Mouse (Mus musculus) stomach, postnatal 0 days (tissue): ENCODE measurements around the gene Dpp10. TPM values are rescaled to one million over a fixed set of nuclear protein-coding genes. Genes with fewer than 3 reads are reported as not detected.

ENCODE experiments used
- ATAC-seq: fragments of 200-750 bp; cut with Nextera tagmentation; 2 replicates; pipeline ENCODE4 v1.8.0; 2017; ENCODE audit not compliant: low FRiP score, low TSS enrichment
- DNase-seq: peaks from one replicate; pipeline ENCODE4 v3.0.0-alpha.2; 2016; ENCODE audit warnings: low spot score
- H3K27ac ChIP-seq: fragments of 300-500 bp; sonication (generic); replicated peaks from 2 replicates; pipeline ENCODE4 v1.5.1; 2014; ENCODE audit warnings: mild to moderate bottlenecking, control low read depth
- H3K27me3 ChIP-seq: fragments of 300-500 bp; sonication (generic); 2 replicates; pipeline ENCODE4 v1.6.1; 2014; ENCODE audit warnings: low read length; ENCODE audit not compliant: control insufficient read depth, insufficient read depth
- H3K36me3 ChIP-seq: fragments of 300-500 bp; sonication (generic); 2 replicates; pipeline ENCODE4 v1.6.1; 2014; ENCODE audit warnings: low read length, mixed read lengths; ENCODE audit not compliant: control insufficient read depth, insufficient read depth
- H3K4me1 ChIP-seq: fragments of 300-500 bp; sonication (generic); replicated peaks from 2 replicates; pipeline ENCODE4 v1.6.1; 2014; ENCODE audit warnings: antibody characterized with exemption; ENCODE audit not compliant: control insufficient read depth, insufficient read depth
- H3K4me2 ChIP-seq: fragments of 300-500 bp; sonication (generic); replicated peaks from 2 replicates; pipeline ENCODE4 v1.6.1; 2014; ENCODE audit warnings: low read depth, mild to moderate bottlenecking, control low read depth, moderate library complexity
- H3K4me3 ChIP-seq: fragments of 300-500 bp; sonication (generic); 2 replicates; pipeline ENCODE4 v1.5.1; 2014; ENCODE audit warnings: low read depth, low read length, control low read depth
- H3K9ac ChIP-seq: fragments of 300-500 bp; sonication (generic); 2 replicates; pipeline ENCODE4 v1.6.1; 2014; ENCODE audit warnings: mild to moderate bottlenecking, low read length, control low read depth, mixed read lengths
- H3K9me3 ChIP-seq: fragments of 300-500 bp; sonication (generic); 2 replicates; pipeline ENCODE4 v1.6.1; 2016; ENCODE audit warnings: low read length; ENCODE audit not compliant: control insufficient read depth
- CTCF ChIP-seq: IDR thresholded peaks from 2 replicates; pipeline ENCODE4 v1.5.1; 2016; ENCODE audit warnings: antibody characterized with exemption, low read depth, mild to moderate bottlenecking, moderate library complexity
- EP300 ChIP-seq: optimal IDR thresholded peaks from 2 replicates; pipeline ENCODE3; 2016; ENCODE audit warnings: antibody characterized with exemption
- WGBS: fragments of 180-500 bp; shearing (Covaris S2); extraction: QIAGEN DNeasy Blood & Tissue Kit; methylation state at CpG from one replicate; pipeline ENCODE4 v1.1.7; 2014; 5-methylcytosine and 5-hydroxymethylcytosine counted together
- polyA plus RNA-seq: library from polyadenylated mRNA; unstranded; fragments of >200 nt; fragmentation: Nextera tagmentation; extraction: Ambion mirVana; gene quantifications from 2 replicates; pipeline ENCODE4 v1.2.1, GENCODE M21; 2015

Dpp10 gene
- polyA plus RNA-seq, 1 experiment from 2014 or later: 0.75 TPM

DNA sequence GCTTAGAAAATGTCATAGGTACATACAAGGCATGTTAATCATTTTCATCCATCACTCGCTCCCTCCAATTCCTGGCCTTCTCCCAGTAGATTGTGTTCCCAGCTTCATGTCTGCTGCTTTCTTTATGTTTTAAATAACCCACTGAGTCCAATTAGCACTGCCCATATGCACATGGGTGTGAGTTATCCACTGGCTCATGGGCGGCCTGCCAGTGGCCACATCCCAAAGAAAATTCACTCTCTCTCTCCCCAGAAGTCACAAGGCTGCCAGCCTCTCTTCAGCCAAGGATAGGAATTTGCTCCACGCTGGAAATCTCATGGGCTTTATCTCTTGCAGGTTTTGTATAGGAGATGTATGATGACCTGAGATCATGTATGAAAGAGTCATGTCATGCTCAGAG, 338.1 kb downstream of the Dpp10 start:
- Histone ChIP-seq H3K4me3 (no peak overlapping the region), H3K9me3 (no peaks in the 10 kb centered on the region), H3K27ac (no peak overlapping the region), H3K27me3 (no peaks in the 10 kb centered on the region), H3K4me1 (no peaks in the 10 kb centered on the region), H3K36me3 (no peaks in the 10 kb centered on the region), H3K9ac (no peak overlapping the region), H3K4me2 (no peak overlapping the region)
- 76% methylated on average over 3 of the region's 3 CpGs for WGBS
- TF ChIP-seq EP300 (no peak), CTCF (no peak)
- ATAC-seq: no peak
- DNase-seq: no peak

DNA sequence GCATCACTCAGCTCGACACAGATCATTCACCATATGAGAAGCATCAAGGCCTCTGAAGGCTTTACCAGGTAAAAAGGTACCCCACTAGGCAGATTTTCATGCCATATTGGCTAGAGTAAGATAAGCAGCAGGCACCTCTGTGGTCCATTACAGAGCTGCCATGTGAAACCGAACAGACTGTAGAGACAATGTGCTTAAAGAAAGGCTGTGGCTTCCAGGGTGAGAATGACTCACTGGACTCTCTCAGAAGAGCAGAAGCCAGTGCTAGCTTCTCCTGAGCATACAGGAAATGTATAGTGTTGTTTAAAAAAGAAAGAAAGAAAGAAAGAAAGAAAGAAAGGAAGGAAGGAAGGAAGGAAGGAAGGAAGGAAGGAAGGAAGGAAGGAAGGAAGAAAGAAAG, 386.9 kb downstream of the Dpp10 start:
- Histone ChIP-seq H3K4me3 (no peak overlapping the region), H3K36me3 (no peaks in the 10 kb centered on the region), H3K27me3 (no peaks in the 10 kb centered on the region), H3K9me3 (no peaks in the 10 kb centered on the region), H3K27ac (no peak overlapping the region), H3K4me1 (no peaks in the 10 kb centered on the region), H3K9ac (no peak overlapping the region), H3K4me2 (no peak overlapping the region)
- WGBS: 47% methylated on average over 2 of the region's 2 CpGs
- TF ChIP-seq EP300 (no peak), CTCF (no peak)
- ATAC-seq: no peak
- no peak for DNase-seq

GRCm38 (mm10) chr1:123656607-123657006, 388.8 kb downstream of the Dpp10 start:
- no peaks in the 10 kb centered on the region for H3K27me3 ChIP-seq
- H3K4me3 ChIP-seq: no peak overlapping the region
- ATAC-seq (no peak), DNase-seq (no peak)
- H3K9me3 ChIP-seq: no peaks in the 10 kb centered on the region
- H3K4me1 ChIP-seq: no peaks in the 10 kb centered on the region
- H3K27ac ChIP-seq: no peak overlapping the region
- TF ChIP-seq CTCF (no peak), EP300 (no peak)
- 37% methylated on average over 3 of the region's 3 CpGs for WGBS
- H3K36me3 ChIP-seq: no peaks in the 10 kb centered on the region
- no peak overlapping the region for H3K9ac ChIP-seq
- no peak overlapping the region for H3K4me2 ChIP-seq

GRCm38 (mm10) chr1:123637897-123638296, 407.5 kb downstream of the Dpp10 start:
- Histone ChIP-seq H3K4me1 (no peaks in the 10 kb centered on the region), H3K36me3 (no peaks in the 10 kb centered on the region), H3K9ac (no peak overlapping the region), H3K27ac (no peak overlapping the region), H3K9me3 (no peaks in the 10 kb centered on the region), H3K27me3 (no peaks in the 10 kb centered on the region), H3K4me3 (no peak overlapping the region), H3K4me2 (no peak overlapping the region)
- WGBS: 81% methylated on average over 1 of the region's 1 CpGs
- DNase-seq (no peak), ATAC-seq (no peak)
- TF ChIP-seq EP300: no peak
- TF ChIP-seq CTCF: no peak

DNA sequence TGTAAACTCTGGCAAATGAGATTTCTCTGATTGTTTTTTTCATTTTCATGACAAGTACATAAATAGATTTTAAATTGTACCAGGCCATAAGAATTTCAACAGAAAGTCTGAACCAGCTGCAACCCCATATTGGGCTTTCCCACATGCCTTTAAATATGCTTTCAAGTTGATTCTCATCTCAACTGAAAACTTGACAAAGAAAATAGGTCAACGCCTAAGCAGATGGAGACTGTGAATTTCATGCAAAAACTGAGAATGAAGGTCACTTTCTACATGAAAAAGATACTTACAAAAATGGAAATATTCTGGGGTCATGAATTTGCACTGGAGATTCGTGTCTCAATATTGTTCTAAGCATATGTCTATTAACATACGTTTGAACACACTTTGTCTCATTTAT, 417.1 kb downstream of the Dpp10 start:
- DNase-seq (no peak), ATAC-seq (no peak)
- no peak overlapping the region for H3K9ac ChIP-seq
- H3K9me3 ChIP-seq: no peaks in the 10 kb centered on the region
- TF ChIP-seq CTCF (no peak), EP300 (no peak)
- no peak overlapping the region for H3K27ac ChIP-seq
- no peaks in the 10 kb centered on the region for H3K4me1 ChIP-seq
- no peaks in the 10 kb centered on the region for H3K27me3 ChIP-seq
- H3K36me3 ChIP-seq: no peaks in the 10 kb centered on the region
- 78% methylated on average over 3 of the region's 3 CpGs for WGBS
- no peak overlapping the region for H3K4me3 ChIP-seq
- H3K4me2 ChIP-seq: no peak overlapping the region

- DNase-seq (no peak), ATAC-seq (no peak)
- no peak overlapping the region for H3K9ac ChIP-seq
- no peaks in the 10 kb centered on the region for H3K9me3 ChIP-seq
- no peaks in the 10 kb centered on the region for H3K27me3 ChIP-seq
- H3K4me1 ChIP-seq: no peaks in the 10 kb centered on the region
- H3K27ac ChIP-seq: no peak overlapping the region
- no peak for TF ChIP-seq CTCF
- TF ChIP-seq EP300: no peak
- no peak overlapping the region for H3K4me2 ChIP-seq
- no peak overlapping the region for H3K4me3 ChIP-seq
- no peaks in the 10 kb centered on the region for H3K36me3 ChIP-seq
Measured at GRCm38 (mm10) chr1:123584857-123585256, 460.5 kb downstream of the Dpp10 start.
